Mouse (Mus musculus) retina, postnatal 7 days (tissue): ENCODE results near the gene Tnfsfm13.
"Not testable (repeated sequence)": the region's sequence is repeated elsewhere in the genome, so short reads cannot be mapped to it uniquely, and the experiment has no call there.

Experiments
- DNase-seq: peaks from one replicate; pipeline ENCODE4 v3.0.0-alpha.2; 2012; ENCODE audit warnings: low read depth, low spot score

Tnfsfm13 gene

GRCm38 (mm10) chr11:69695361-69696181 is at the start of gene Tnfsfm13, which contains the start of gene Tnfsf12:
Tnfsfm13 (minus strand) TSS chr11:69696098.
Tnfsf12 (minus strand) TSS chr11:69695849.
- no peak for DNase-seq

GRCm38 (mm10) chr11:69731408-69731807 is 35.5 kb upstream of the Tnfsfm13 start:
- not testable (repeated sequence) for DNase-seq

- peak; percentile 46 for DNase-seq
Measured at GRCm38 (mm10) chr11:69729063-69729462, 33.2 kb upstream of the Tnfsfm13 start.

- no peak for DNase-seq
Measured at GRCm38 (mm10) chr11:69725951-69726350, 30.1 kb upstream of the Tnfsfm13 start.

- DNase-seq = no peak
Measured at GRCm38 (mm10) chr11:69723074-69723473, 27.2 kb upstream of the Tnfsfm13 start.

GRCm38 (mm10) chr11:69720852-69721251 is 25.0 kb upstream of the Tnfsfm13 start:
- DNase-seq = no peak

GRCm38 (mm10) chr11:69719423-69719822 is 23.5 kb upstream of the Tnfsfm13 start:
- DNase-seq = no peak

GRCm38 (mm10) chr11:69718661-69719060 is 22.8 kb upstream of the Tnfsfm13 start:
- no peak for DNase-seq

GRCm38 (mm10) chr11:69716953-69717352 is 21.1 kb upstream of the Tnfsfm13 start:
- DNase-seq = no peak

- no peak for DNase-seq
Measured at GRCm38 (mm10) chr11:69715929-69716328, 20.0 kb upstream of the Tnfsfm13 start.

- no peak for DNase-seq
Measured at GRCm38 (mm10) chr11:69715482-69715881, 19.6 kb upstream of the Tnfsfm13 start.

GRCm38 (mm10) chr11:69714636-69715329 is 18.9 kb upstream of the Tnfsfm13 start:
- DNase-seq = peak; percentile 40

- DNase-seq = no peak
Measured at GRCm38 (mm10) chr11:69712954-69713672, 17.2 kb upstream of the Tnfsfm13 start.

- no peak for DNase-seq
Measured at GRCm38 (mm10) chr11:69711082-69711481, 15.2 kb upstream of the Tnfsfm13 start.

GRCm38 (mm10) chr11:69710470-69710869 is 14.6 kb upstream of the Tnfsfm13 start:
- DNase-seq = no peak

GRCm38 (mm10) chr11:69709554-69710446 is 13.9 kb upstream of the Tnfsfm13 start:
- DNase-seq = no peak

GRCm38 (mm10) chr11:69708614-69709265 is 12.8 kb upstream of the Tnfsfm13 start:
- no peak for DNase-seq

GRCm38 (mm10) chr11:69707873-69708381 is 12.0 kb upstream of the Tnfsfm13 start:
- DNase-seq = no peak

- no peak for DNase-seq
Measured at GRCm38 (mm10) chr11:69707480-69707847, 11.6 kb upstream of the Tnfsfm13 start.

- DNase-seq = no peak
Measured at GRCm38 (mm10) chr11:69706775-69707479, 11.0 kb upstream of the Tnfsfm13 start.
